Mouse (Mus musculus): ENCODE data around the gene Alg12. TPM values are rescaled to one million over a fixed set of nuclear protein-coding genes. Genes with fewer than 3 reads are reported as not detected.

The Alg12 gene
- polyA plus RNA-seq, 1 experiment from 2014 or later: 13.3 TPM

Other genes starting within 250 kb of the Alg12 start
- gene Zdhhc25, start 219.0 kb downstream of the Alg12 start, polyA plus RNA-seq (2014; fragmentation: Nextera tagmentation; extraction: Ambion mirVana): not detected in 2 replicates
- 23.4 and 25.9 TPM in 2 replicates for gene Brd1, start 85.1 kb downstream of the Alg12 start, polyA plus RNA-seq (2014; fragmentation: Nextera tagmentation; extraction: Ambion mirVana)
- 46.1 and 48.6 TPM in 2 replicates for gene Zbed4, start 67.7 kb downstream of the Alg12 start, polyA plus RNA-seq (2014; fragmentation: Nextera tagmentation; extraction: Ambion mirVana)
- 83.2 and 96.4 TPM in 2 replicates for gene Creld2, start 328 bp upstream of the Alg12 start, polyA plus RNA-seq (2014; fragmentation: Nextera tagmentation; extraction: Ambion mirVana)
- 38.7 and 42.3 TPM in 2 replicates for gene Pim3, start 42.9 kb upstream of the Alg12 start, polyA plus RNA-seq (2014; fragmentation: Nextera tagmentation; extraction: Ambion mirVana)
- not detected in 2 replicates for gene Ttll8, start 135.1 kb upstream of the Alg12 start, polyA plus RNA-seq (2014; fragmentation: Nextera tagmentation; extraction: Ambion mirVana)
- 0.85 and 1.4 TPM in 2 replicates for gene Mlc1, start 159.7 kb upstream of the Alg12 start, polyA plus RNA-seq (2014; fragmentation: Nextera tagmentation; extraction: Ambion mirVana)
- gene Mov10l1, start 163.6 kb upstream of the Alg12 start, polyA plus RNA-seq (2014; fragmentation: Nextera tagmentation; extraction: Ambion mirVana): not detected in 2 replicates
- 0.45 and 0.88 TPM in 2 replicates for gene Panx2, start 240.4 kb upstream of the Alg12 start, polyA plus RNA-seq (2014; fragmentation: Nextera tagmentation; extraction: Ambion mirVana)